Mouse (Mus musculus) limb, embryonic 14.5 days (tissue): ENCODE data around the gene Hist1h3f. TPM values are rescaled to one million over a fixed set of nuclear protein-coding genes. Genes with fewer than 3 reads are reported as not detected.
A peak's percentile ranks its signal among the peaks of the same experiment; 100 is the strongest.
"Not testable (repeated sequence)": the region's sequence is repeated elsewhere in the genome, so short reads cannot be mapped to it uniquely, and the experiment has no call there.

Source experiments
- ATAC-seq: fragments of 200-750 bp; cut with Nextera tagmentation; 2 replicates; pipeline ENCODE4 v1.8.0; 2017; ENCODE audit warnings: low read depth, moderate number of reproducible peaks, moderate TSS enrichment; ENCODE audit not compliant: low FRiP score
- DNase-seq: peaks from one replicate; pipeline ENCODE4 v3.0.0-alpha.2; 2015; ENCODE audit warnings: low spot score
- H3K27ac ChIP-seq: fragments of 300-500 bp; sonication (generic); replicated peaks from 2 replicates; pipeline ENCODE4 v1.5.1; 2014; ENCODE audit warnings: low read depth, mild to moderate bottlenecking, low read length, moderate library complexity, mixed read lengths
- H3K27me3 ChIP-seq: fragments of 300-500 bp; sonication (generic); 2 replicates; pipeline ENCODE4 v1.6.1; 2014; ENCODE audit warnings: low read length, mixed read lengths; ENCODE audit not compliant: control insufficient read depth, insufficient read depth
- H3K36me3 ChIP-seq: fragments of 300-500 bp; sonication (generic); 2 replicates; pipeline ENCODE4 v1.6.1; 2014; ENCODE audit warnings: mild to moderate bottlenecking, low read length, moderate library complexity, mixed read lengths; ENCODE audit not compliant: control insufficient read depth, insufficient read depth
- H3K4me1 ChIP-seq: fragments of 300-500 bp; sonication (generic); 2 replicates; pipeline ENCODE4 v1.6.1; 2014; ENCODE audit warnings: antibody characterized with exemption, low read length, mixed read lengths; ENCODE audit not compliant: control insufficient read depth, insufficient read depth
- H3K4me2 ChIP-seq: fragments of 300-500 bp; sonication (generic); replicated peaks from 2 replicates; pipeline ENCODE4 v1.6.1; 2014; ENCODE audit warnings: low read depth, mild to moderate bottlenecking, low read length, moderate library complexity; ENCODE audit not compliant: severe bottlenecking
- H3K4me3 ChIP-seq: fragments of 300-500 bp; sonication (generic); replicated peaks from 2 replicates; pipeline ENCODE4 v1.5.1; 2014; ENCODE audit warnings: low read length
- H3K9ac ChIP-seq: fragments of 300-500 bp; sonication (generic); 2 replicates; pipeline ENCODE4 v1.6.1; 2014; ENCODE audit warnings: mild to moderate bottlenecking, low read depth, low read length, moderate library complexity; ENCODE audit not compliant: severe bottlenecking
- H3K9me3 ChIP-seq: fragments of 300-500 bp; sonication (generic); 2 replicates; pipeline ENCODE4 v1.6.1; 2016; ENCODE audit warnings: low read length; ENCODE audit not compliant: control insufficient read depth
- POLR2A ChIP-seq: fragments of 200-500 bp; IDR thresholded peaks from 2 replicates; pipeline ENCODE4 v1.8.0; 2012; ENCODE audit warnings: inconsistent platforms, mild to moderate bottlenecking, moderate library complexity, borderline replicate concordance; ENCODE audit not compliant: insufficient read depth, insufficient read length; ENCODE audit errors: extremely low read depth
- WGBS: fragments of 180-500 bp; shearing (Covaris S2); extraction: QIAGEN DNeasy Blood & Tissue Kit; methylation state at CpG from one replicate; pipeline ENCODE4 v1.1.7; 2014; 5-methylcytosine and 5-hydroxymethylcytosine counted together
- polyA plus RNA-seq, 2 experiments: library from polyadenylated mRNA; depleted of rRNA in 1 of 2; stranded (reverse) in 1 of 2; unstranded in 1 of 2; fragments of >200 nt; fragmentation: Nextera tagmentation in 1 of 2; extraction: Ambion mirVana in 1 of 2; gene quantifications; 2 replicates each; pipeline versions ENCODE4 v1.2.1 to v1.2.3; 2012 to 2014

Hist1h3f gene
- polyA plus RNA-seq, 2 experiments: 0.65 to 4.1 TPM

DNA sequence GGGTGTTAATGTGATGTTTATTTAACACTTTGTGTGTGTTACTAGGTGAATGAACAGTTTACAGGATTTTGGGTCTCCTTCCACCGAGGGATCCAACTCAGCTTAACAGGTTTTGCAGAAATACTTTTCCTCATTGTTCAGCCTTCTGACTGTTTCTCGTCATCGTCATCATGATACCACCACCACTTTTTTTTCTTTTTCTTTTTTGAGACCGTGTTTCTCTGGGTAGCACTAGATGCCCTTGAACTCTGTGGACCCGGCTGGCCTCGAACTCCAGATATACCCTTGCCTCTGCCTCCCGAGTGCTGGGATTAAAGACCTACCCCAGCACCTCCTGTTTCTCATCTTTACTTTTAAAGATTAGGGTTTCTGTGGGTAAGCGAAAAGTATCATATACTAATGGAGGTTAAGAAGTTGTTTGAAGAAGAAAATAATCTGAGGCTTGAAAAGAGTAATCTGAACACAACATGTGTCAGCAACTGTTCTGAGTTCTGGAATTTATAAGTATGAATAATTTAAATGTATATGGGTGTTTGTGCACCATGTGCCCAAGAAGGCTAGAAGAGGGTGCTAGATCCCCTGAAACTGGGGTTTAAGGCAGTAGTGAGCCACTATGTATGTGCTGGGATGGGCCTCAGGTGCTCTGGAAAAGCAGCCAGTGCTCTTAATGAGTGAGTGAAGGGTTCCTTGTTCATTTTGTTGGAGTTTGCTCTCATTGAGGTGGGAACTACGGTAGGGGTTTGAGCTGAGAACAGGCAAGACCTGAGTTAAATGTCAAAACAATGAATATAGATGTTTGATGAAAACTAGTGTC is 11.4 kb upstream of the Hist1h3f start:
- no peaks in the 10 kb centered on the region for H3K9me3 ChIP-seq
- peaks cover 29% of the 10 kb centered on the region for H3K4me1 ChIP-seq
- no peaks in the 10 kb centered on the region for H3K36me3 ChIP-seq
- H3K27me3 ChIP-seq: no peaks in the 10 kb centered on the region
- peak overlapping the region; percentile 55 for H3K4me3 ChIP-seq
- H3K9ac ChIP-seq: peak overlapping the region; percentile 76
- peak overlapping the region; percentile 49 for H3K4me2 ChIP-seq
- H3K27ac ChIP-seq: peak overlapping the region; percentile 99
- TF ChIP-seq POLR2A: no peak
- no peak for ATAC-seq
- 18% methylated on average over 9 of the region's 9 CpGs for WGBS
- DNase-seq: no peak

DNA sequence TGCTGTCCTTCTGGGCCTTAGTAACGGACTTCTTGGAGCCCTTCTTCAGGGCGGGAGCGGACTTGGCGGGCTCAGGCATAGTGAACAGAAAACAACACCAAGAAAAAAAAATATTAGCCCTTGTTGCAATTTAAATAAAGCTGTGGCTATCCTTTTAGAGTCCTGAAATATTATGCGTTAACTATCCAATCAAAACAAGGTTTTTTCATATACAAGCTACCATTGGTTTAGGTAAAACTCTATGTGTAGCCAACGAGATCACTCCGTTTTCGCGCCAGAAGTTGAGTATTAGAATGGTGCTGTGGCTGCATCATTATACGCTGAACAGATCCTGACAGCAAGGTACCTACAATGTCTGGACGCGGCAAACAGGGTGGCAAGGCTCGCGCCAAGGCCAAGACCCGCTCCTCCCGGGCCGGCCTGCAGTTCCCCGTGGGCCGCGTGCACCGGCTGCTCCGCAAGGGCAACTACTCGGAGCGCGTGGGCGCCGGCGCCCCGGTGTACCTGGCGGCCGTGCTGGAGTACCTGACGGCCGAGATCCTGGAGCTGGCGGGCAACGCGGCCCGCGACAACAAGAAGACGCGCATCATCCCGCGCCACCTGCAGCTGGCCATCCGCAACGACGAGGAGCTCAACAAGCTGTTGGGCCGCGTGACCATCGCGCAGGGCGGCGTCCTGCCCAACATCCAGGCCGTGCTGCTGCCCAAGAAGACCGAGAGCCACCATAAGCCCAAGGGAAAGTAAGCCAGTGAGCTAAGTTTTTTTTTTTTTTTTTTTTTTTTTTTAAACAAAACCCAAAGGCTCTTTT is 10.1 kb upstream of the Hist1h3f start, which contains the start of gene Hist1h2af:
Gene Hist1h2af, plus strand, starts transcription at position 347 of the 808 bp plus-strand sequence.
- Histone ChIP-seq H3K4me1 (peaks cover 28% of the 10 kb centered on the region), H3K27ac (peak within 1 kb of the TSS; percentile 99), H3K4me3 (peak within 1 kb of the TSS; percentile 55), H3K9ac (peak within 1 kb of the TSS; percentile 76), H3K4me2 (peak within 1 kb of the TSS; percentile 49)
- 0 out of 2 replicates have a peak, but pooled peaks have one; percentile 13 for TF ChIP-seq POLR2A
- H3K36me3 ChIP-seq, H3K27me3 ChIP-seq, H3K9me3 ChIP-seq: not testable (repeated sequence)
- 3% methylated on average over 21 of the region's 53 CpGs for whole genome bisulfite sequencing
- ATAC-seq: peak; percentile 31
- DNase-seq: peak; percentile 93

- H3K27me3 ChIP-seq: no peaks in the 10 kb centered on the region
- peak overlapping the region; percentile 55 for H3K4me3 ChIP-seq
- H3K4me2 ChIP-seq: peak overlapping the region; percentile 49
- 1% methylated on average over 15 of the region's 15 CpGs for WGBS
- H3K36me3 ChIP-seq: no peaks in the 10 kb centered on the region
- 0 out of 2 replicates have a peak, but pooled peaks have one; percentile 5 for ATAC-seq
- no peaks in the 10 kb centered on the region for H3K9me3 ChIP-seq
- H3K27ac ChIP-seq: peak overlapping the region; percentile 92
- H3K4me1 ChIP-seq: peaks cover 23% of the 10 kb centered on the region
- 0 out of 2 replicates have a peak, but pooled peaks have one; percentile 29 for TF ChIP-seq POLR2A
- peak overlapping the region; percentile 76 for H3K9ac ChIP-seq
- DNase-seq: no peak
Observed at GRCm38 (mm10) chr13:23534368-23535131, 9.3 kb upstream of the Hist1h3f start.

- peak; percentile 73; the same call in 1 of the 2 replicates for TF ChIP-seq POLR2A
- WGBS: under 1% methylated on average over 26 of the region's 62 CpGs
Observed at GRCm38 (mm10) chr13:23535137-23536075, 8.4 kb upstream of the Hist1h3f start, which contains the start of gene Hist1h3g. Gene Hist1h3g (plus strand): TSS chr13:23535422.

More at GRCm38 (mm10) chr13:23535137-23536075, 8.4 kb upstream of the Hist1h3f start, which contains the start of gene Hist1h3g:
- not testable (repeated sequence) for H3K27me3 ChIP-seq, H3K36me3 ChIP-seq, H3K9me3 ChIP-seq
- H3K4me3 ChIP-seq: peak within 1 kb of the TSS; percentile 55
- DNase-seq (peak; percentile 98), ATAC-seq (peak; percentile 88)
- peak within 1 kb of the TSS; percentile 76 for H3K9ac ChIP-seq
- H3K27ac ChIP-seq: peak within 1 kb of the TSS; percentile 92
- peak within 1 kb of the TSS; percentile 49 for H3K4me2 ChIP-seq
- peaks cover 23% of the 10 kb centered on the region for H3K4me1 ChIP-seq
